Mouse (Mus musculus): Measurements from ENCODE around the gene Zfp661. TPM values are rescaled to one million over a fixed set of nuclear protein-coding genes. Genes with fewer than 3 reads are reported as not detected.

Zfp661 gene
- 4.2 and 4.6 TPM in 2 replicates for polyA plus RNA-seq (2015; fragmentation: Nextera tagmentation; extraction: Ambion mirVana)

DNA sequence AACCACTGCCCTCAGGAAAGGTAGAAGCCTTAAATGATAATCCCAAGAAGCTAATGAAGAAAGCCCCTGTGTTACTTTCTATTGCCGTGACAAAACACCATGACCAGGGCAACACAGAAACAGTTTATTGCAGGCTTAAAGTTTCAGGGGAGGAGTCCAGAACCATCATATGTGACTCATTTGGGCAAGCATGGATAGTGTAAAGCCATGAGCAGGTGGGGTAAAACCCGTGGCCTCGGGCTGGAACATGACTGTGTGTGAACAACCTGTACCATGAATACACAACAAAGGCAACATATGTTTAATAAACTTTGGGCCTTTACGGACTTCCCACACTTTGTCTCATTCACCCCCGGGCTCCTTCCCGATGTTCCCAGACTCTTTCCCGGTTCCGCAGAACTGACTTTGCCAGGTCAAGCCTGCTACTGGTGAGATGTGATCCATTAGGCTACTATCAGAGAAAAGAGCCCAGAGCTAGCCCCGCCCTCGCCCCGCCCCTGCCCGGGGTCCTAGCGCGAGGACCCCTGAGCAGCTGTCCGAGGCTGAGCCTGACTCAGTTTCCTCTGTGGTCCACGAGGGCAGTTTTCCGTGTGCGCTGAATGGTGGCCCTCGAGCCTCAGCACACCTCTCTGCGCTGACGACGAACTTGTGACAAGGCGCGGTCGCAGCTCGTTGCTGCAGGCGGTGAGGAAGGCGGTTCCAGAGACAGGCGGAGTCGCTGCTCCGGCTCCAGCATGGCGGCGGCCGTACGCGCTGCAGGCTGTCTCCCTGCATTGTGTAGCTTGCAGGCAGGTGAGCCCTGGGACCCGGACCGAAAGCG lies at the start of gene Zfp661, which contains the start of gene Mrps5:
Zfp661 (minus strand) TSS at position 401 of the 820 bp plus-strand sequence.
Mrps5 (plus strand) TSS at position 529 of the 820 bp plus-strand sequence.

DNA sequence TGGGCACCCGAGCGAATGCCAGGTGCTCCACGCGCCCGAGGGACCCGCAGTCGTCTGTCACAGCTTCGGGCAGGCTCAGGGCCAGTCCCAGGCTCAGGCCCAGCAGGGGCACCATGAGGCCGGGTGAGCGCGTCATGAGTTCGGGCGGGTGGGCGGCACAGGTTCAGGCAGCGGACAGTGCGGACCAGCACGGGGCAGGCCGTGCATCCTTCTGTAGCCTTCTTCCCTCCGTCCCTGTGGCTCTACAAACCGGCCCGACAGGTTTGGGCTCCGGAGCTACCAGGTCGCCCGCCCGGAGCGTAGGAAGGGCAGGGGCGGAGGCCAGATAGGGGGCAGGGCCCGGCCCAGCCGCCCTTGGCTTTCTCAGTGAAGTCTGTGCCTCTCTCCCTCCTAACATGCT lies 45.7 kb downstream of the Zfp661 start, which contains the start of gene Prom2:
Prom2 (minus strand) TSS at position 283 of the 400 bp plus-strand sequence.

Other genes with a start within 250 kb of the Zfp661 start
- gene Astl, start 248.5 kb downstream of the Zfp661 start, polyA plus RNA-seq (2015; fragmentation: Nextera tagmentation; extraction: Ambion mirVana): not detected in 2 replicates
- 0.53 and 0.88 TPM in 2 replicates for gene Adra2b, start 223.9 kb downstream of the Zfp661 start, polyA plus RNA-seq (2015; fragmentation: Nextera tagmentation; extraction: Ambion mirVana)
- gene Gpat2, start 161.9 kb downstream of the Zfp661 start, polyA plus RNA-seq (2015; fragmentation: Nextera tagmentation; extraction: Ambion mirVana): 0.17 and 0.21 TPM in 2 replicates
- 33.7 and 39.1 TPM in 2 replicates for gene Fahd2a, start 142.5 kb downstream of the Zfp661 start, polyA plus RNA-seq (2015; fragmentation: Nextera tagmentation; extraction: Ambion mirVana)
- gene Kcnip3, start 65.0 kb downstream of the Zfp661 start, polyA plus RNA-seq (2015; fragmentation: Nextera tagmentation; extraction: Ambion mirVana): 13.3 and 14.9 TPM in 2 replicates
- gene Prom2, start 45.6 kb downstream of the Zfp661 start, polyA plus RNA-seq (2015; fragmentation: Nextera tagmentation; extraction: Ambion mirVana): 0.04 TPM in 1 of 2 replicates, not detected in the other
- 136 and 140 TPM in 2 replicates for gene Mrps5, start 128 bp upstream of the Zfp661 start, polyA plus RNA-seq (2015; fragmentation: Nextera tagmentation; extraction: Ambion mirVana)
- gene Mal, start 69.6 kb upstream of the Zfp661 start, polyA plus RNA-seq (2015; fragmentation: Nextera tagmentation; extraction: Ambion mirVana): 24.5 and 24.6 TPM in 2 replicates
- 0.39 and 0.45 TPM in 2 replicates for gene Mall, start 142.8 kb upstream of the Zfp661 start, polyA plus RNA-seq (2015; fragmentation: Nextera tagmentation; extraction: Ambion mirVana)
- 13.6 and 13.7 TPM in 2 replicates for gene Nphp1, start 201.8 kb upstream of the Zfp661 start, polyA plus RNA-seq (2015; fragmentation: Nextera tagmentation; extraction: Ambion mirVana)
- gene Mtln, start 205.4 kb upstream of the Zfp661 start, polyA plus RNA-seq (2015; fragmentation: Nextera tagmentation; extraction: Ambion mirVana): 78.4 and 100 TPM in 2 replicates
- 2.4 and 3.0 TPM in 2 replicates for gene Bub1, start 244.8 kb upstream of the Zfp661 start, polyA plus RNA-seq (2015; fragmentation: Nextera tagmentation; extraction: Ambion mirVana)

Data from neural tube, postnatal 0 days (tissue).